Mouse (Mus musculus) lung, adult 18-20 months (tissue): ENCODE results near the gene Mok.

ENCODE experiments used
- DNase-seq, 2 experiments: peaks; one replicate each; pipeline ENCODE4 v3.0.0; 2022; ENCODE audit warnings: mixed read lengths in 2 of 2

Gene Mok

DNA sequence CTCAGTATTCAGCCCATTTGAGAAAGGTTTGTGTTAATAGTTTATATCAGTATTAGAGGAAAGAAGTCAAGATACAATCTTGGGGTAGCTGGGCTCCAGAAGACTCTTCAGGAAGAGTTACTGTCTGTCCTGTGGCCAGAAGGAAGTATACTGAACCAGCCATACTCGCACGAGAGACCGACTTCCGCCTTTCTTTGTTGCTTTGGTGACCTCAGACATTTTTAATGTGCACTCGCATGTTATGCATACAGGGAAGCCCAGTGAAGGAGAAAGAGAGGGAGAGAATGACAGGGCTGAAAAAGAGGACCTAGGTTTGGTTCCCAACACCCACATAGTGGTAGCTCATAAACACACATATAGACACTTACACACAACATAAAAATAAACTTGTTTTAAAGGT lies 76.2 kb downstream of the Mok start:
- DNase-seq: no peak

DNA sequence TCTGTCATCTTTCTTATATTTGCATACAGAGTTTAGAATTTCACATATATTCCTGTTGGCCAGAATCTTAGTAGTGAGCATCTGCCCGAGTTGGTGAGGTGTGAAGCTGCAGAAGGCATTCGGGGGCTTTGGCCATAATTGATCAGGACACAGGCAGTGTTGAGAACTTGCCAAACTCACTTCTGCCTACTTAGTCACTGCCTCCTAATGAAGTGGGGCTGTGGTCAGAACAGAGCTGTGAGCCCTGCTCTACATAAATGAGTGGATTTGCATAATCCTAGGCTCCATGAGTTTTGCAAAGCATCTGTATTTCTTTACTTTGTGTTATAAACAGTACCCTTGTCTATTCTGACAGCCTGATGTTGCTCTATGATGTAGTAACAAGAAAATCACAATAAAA lies 78.4 kb downstream of the Mok start:
- no peak for DNase-seq

DNA sequence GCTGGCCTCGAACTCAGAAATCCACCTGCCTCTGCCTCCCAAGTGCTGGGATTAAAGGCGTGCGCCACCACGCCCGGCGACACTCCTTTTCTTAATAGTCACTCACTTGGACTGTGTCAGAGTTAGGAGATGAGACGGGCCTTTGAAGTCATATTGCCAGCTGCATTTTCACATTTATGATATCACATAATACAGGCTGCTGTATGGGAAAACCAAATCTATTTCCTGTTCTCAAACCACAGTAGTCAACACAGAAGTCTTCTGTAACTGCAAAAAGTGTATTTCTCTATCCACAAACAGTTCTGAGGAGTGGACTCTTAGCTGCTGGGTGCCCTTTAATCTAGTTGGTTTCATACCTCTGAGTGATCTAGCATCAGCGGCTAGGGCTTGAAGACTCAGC lies 81.8 kb downstream of the Mok start:
- no peak for DNase-seq
